Mouse (Mus musculus) lung, postnatal 0 days (tissue): ENCODE measurements at regions not wholly inside any gene's neighbourhood (a gene's known extent, or its start where the extent isn't known, plus 50 kb on each side); places are given as distances from the start of the nearest gene placed in this dataset.

Experiments
- CTCF ChIP-seq: IDR thresholded peaks from 2 replicates; pipeline ENCODE4 v1.5.1; 2016; ENCODE audit warnings: antibody characterized with exemption, mild to moderate bottlenecking
- EP300 ChIP-seq: IDR thresholded peaks from 2 replicates; pipeline ENCODE4 v1.6.1; 2016; ENCODE audit warnings: antibody characterized with exemption, mild to moderate bottlenecking, control low read depth

DNA sequence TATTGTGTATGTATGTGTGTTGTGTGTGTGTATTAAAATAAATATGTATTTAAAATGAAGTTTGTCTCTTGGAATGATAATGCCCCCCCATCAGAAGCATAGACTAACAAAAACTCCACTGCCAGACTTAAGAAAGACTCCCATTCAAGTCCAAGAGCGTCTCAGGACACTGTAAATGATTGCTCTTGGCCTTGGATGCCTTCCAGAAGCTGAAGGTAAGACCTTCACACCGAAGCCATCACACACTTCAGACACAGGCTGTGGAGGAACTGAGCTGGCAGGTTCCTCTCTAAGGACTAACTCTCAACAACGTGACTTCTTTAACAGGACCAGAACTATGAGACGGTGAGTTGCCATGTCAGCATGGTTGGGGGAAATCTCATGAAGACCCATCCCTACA lies 370.0 kb upstream of the Ano5 start:
- TF ChIP-seq EP300 (no peak), CTCF (no peak)
